Mouse (Mus musculus) kidney, adult 2 months (tissue): ENCODE measurements around the gene Washc1. TPM values are rescaled to one million over a fixed set of nuclear protein-coding genes. Genes with fewer than 3 reads are reported as not detected.
A peak's percentile ranks its signal among the peaks of the same experiment; 100 is the strongest.

ENCODE experiments used
- DNase-seq: peaks from one replicate; pipeline ENCODE4 v3.0.0; 2021
- H3K27ac ChIP-seq: fragments of 200-500 bp; 2 replicates; pipeline ENCODE4 v1.5.1; 2012; ENCODE audit warnings: low read depth, low read length, control low read depth, inconsistent platforms; ENCODE audit not compliant: insufficient read depth
- H3K27me3 ChIP-seq: fragments of 200-500 bp; replicated peaks from 2 replicates; pipeline ENCODE4 v1.6.1; 2012; ENCODE audit warnings: mild to moderate bottlenecking, moderate library complexity, low read length, inconsistent platforms; ENCODE audit not compliant: control insufficient read depth, insufficient read depth
- H3K36me3 ChIP-seq: fragments of 200-500 bp; 2 replicates; pipeline ENCODE4 v1.6.1; 2012; ENCODE audit warnings: mild to moderate bottlenecking, moderate library complexity, low read length, inconsistent platforms; ENCODE audit not compliant: control insufficient read depth, insufficient read depth
- H3K4me1 ChIP-seq: fragments of 200-500 bp; 2 replicates; pipeline ENCODE4 v1.6.1; 2011; ENCODE audit warnings: low read length; ENCODE audit not compliant: control insufficient read depth, insufficient read depth
- H3K4me3 ChIP-seq: fragments of 200-500 bp; 2 replicates; pipeline ENCODE4 v1.5.1; 2011; ENCODE audit warnings: mild to moderate bottlenecking, low read depth, low read length, control low read depth; ENCODE audit not compliant: insufficient read depth
- CTCF ChIP-seq: fragments of 200-500 bp; conservative IDR thresholded peaks from 2 replicates; pipeline ENCODE4 v1.5.1; 2011; ENCODE audit warnings: low read depth, mild to moderate bottlenecking, control low read depth, low read length, moderate library complexity, mixed read lengths; ENCODE audit not compliant: insufficient read depth, insufficient read length
- POLR2A ChIP-seq: fragments of 200-500 bp; IDR thresholded peaks from one replicate; pipeline ENCODE4 v1.6.1; 2011; ENCODE audit warnings: low read depth, low read length, control low read depth
- WGBS: fragments of 180-500 bp; shearing (Covaris S2); methylation state at CpG from one replicate; pipeline ENCODE4 v1.1.7; 2018; 5-methylcytosine and 5-hydroxymethylcytosine counted together
- polyA plus RNA-seq: library from polyadenylated mRNA; depleted of rRNA; stranded (reverse); fragments of >200 nt; gene quantifications from 2 replicates; pipeline ENCODE4 v1.2.3, GENCODE M21; 2012

Gene Washc1
- polyA plus RNA-seq, 1 experiment: 37.1 TPM

DNA sequence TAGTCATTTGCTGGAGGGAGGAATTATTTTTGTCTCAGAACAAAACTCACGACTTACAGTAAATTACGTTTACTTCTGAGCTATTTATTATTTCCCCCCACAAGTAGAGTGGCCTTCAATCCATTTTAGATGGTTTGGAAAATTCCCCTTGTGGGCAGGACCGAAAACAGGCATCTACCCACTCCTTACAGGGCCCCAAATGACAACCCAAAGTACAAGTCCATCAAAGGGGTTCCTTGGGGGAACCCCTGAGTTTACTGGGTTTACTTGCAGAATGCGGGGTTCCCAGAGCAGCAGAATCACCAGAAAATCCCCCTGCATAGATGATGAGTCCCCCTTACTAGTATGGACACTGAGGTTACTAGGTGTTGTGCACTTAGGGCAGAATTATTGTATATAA, 821 bp downstream of the Washc1 start:
- WGBS: 18% methylated on average over 4 of the region's 4 CpGs
- H3K36me3 ChIP-seq: no peaks in the 10 kb centered on the region
- peaks cover 2% of the 10 kb centered on the region; the same call in 1 of the 2 replicates for H3K4me1 ChIP-seq
- H3K27ac ChIP-seq: no peak overlapping the region
- H3K27me3 ChIP-seq: no peaks in the 10 kb centered on the region
- peak overlapping the region; percentile 83 for H3K4me3 ChIP-seq
- no peak for DNase-seq
- TF ChIP-seq CTCF: no peak
- no peak for TF ChIP-seq POLR2A

GRCm38 (mm10) chr17:66118991-66119390, 7.6 kb downstream of the Washc1 start:
- Histone ChIP-seq H3K4me3 (no peak overlapping the region), H3K27me3 (no peaks in the 10 kb centered on the region), H3K27ac (no peak overlapping the region), H3K36me3 (peaks cover 5% of the 10 kb centered on the region; the same call in 1 of the 2 replicates), H3K4me1 (no peaks in the 10 kb centered on the region; the same call in 1 of the 2 replicates)
- TF ChIP-seq CTCF (no peak), POLR2A (no peak)
- WGBS: 82% methylated on average over 8 of the region's 8 CpGs
- DNase-seq: no peak

GRCm38 (mm10) chr17:66120701-66121100, 9.4 kb downstream of the Washc1 start:
- H3K27me3 ChIP-seq: no peaks in the 10 kb centered on the region
- H3K27ac ChIP-seq: no peak overlapping the region
- H3K36me3 ChIP-seq: peaks cover 5% of the 10 kb centered on the region; the same call in 1 of the 2 replicates
- no peak overlapping the region for H3K4me3 ChIP-seq
- no peaks in the 10 kb centered on the region; the same call in 1 of the 2 replicates for H3K4me1 ChIP-seq
- DNase-seq: no peak
- 81% methylated on average over 1 of the region's 1 CpGs for WGBS
- no peak for TF ChIP-seq POLR2A
- TF ChIP-seq CTCF: no peak

DNA sequence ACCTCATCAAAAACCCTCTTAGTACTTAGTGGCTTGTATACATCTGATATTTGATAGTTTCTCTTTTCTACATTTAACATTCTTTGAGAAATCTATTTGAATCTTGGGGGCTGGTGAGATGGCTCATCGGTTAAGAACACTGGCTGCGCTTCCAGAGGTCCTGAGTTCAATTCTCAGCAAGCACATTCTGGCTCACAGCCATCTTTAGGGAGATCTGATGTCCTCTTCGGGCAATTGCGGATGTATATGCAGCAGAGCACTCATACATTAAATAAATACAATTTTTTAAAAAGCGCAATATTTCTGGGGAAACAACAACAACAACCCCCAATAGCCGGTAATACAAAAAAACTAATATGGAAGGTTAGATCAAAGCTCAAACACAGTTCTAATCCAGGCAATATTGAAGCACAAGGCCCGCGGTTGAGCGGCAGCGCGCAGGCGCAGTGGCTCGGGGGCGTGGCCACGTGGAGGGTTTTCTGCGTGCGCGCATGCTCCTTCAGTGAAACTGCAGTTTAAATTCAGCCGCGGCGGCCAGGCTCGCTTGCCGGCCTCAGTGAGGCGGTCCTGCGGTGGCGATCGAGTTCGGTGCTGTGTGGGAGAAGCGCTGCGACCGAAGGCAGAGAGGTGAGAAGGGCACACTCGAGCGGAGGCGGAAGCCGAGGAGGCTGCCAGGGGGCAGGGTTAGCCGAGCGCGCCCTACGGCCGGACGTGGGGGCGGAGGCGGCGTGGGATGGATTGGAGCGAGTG, 11.9 kb downstream of the Washc1 start, which contains the start of gene Ddx11:
Gene Ddx11, plus strand, starts transcription at position 455 of the 750 bp plus-strand sequence.
- peak within 1 kb of the TSS; percentile 88 for H3K4me3 ChIP-seq
- H3K36me3 ChIP-seq: no peaks in the 10 kb centered on the region
- no peak for TF ChIP-seq CTCF
- TF ChIP-seq POLR2A: no peak
- H3K27me3 ChIP-seq: no peaks in the 10 kb centered on the region
- DNase-seq: peak; percentile 94
- 4% methylated on average over 45 of the region's 45 CpGs for WGBS
- peak within 1 kb of the TSS; percentile 60; the same call in 1 of the 2 replicates for H3K27ac ChIP-seq
- H3K4me1 ChIP-seq: no peaks in the 10 kb centered on the region; the same call in 1 of the 2 replicates

- TF ChIP-seq CTCF: no peak
- TF ChIP-seq POLR2A: no peak
- H3K27me3 ChIP-seq: no peaks in the 10 kb centered on the region
- DNase-seq: no peak
- 4% methylated on average over 20 of the region's 20 CpGs for WGBS
- no peaks in the 10 kb centered on the region for H3K36me3 ChIP-seq
- H3K4me1 ChIP-seq: no peaks in the 10 kb centered on the region; the same call in 1 of the 2 replicates
- H3K27ac ChIP-seq: no peak overlapping the region
- H3K4me3 ChIP-seq: peak overlapping the region; percentile 88
These were observed 12.7 kb downstream of the Washc1 start for GRCm38 (mm10) chr17:66123816-66124610.

DNA sequence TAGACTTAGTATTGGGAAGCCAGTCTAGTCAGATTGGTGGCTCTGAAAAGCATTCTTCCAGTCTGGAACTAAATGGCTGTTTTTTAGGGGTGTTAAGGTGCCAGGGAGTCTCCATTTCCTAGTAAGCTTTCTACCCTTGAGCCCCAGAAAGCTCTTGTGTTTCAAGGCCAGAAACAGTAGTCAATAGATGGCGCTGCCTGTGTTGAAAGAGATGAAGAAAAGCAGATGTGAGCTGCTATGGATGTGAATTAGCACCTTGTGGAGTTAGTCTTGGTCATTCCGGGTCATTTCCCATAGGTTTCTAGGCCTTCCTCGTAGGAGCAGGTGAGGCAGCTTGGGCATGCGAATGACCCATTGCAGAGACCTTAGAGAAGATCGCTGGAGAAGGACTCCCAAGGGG, 13.9 kb downstream of the Washc1 start:
- TF ChIP-seq POLR2A: no peak
- TF ChIP-seq CTCF: no peak
- H3K4me3 ChIP-seq: no peak overlapping the region
- no peaks in the 10 kb centered on the region for H3K36me3 ChIP-seq
- no peaks in the 10 kb centered on the region; the same call in 1 of the 2 replicates for H3K4me1 ChIP-seq
- no peak overlapping the region for H3K27ac ChIP-seq
- no peaks in the 10 kb centered on the region for H3K27me3 ChIP-seq
- DNase-seq: no peak
- WGBS: 83% methylated on average over 5 of the region's 5 CpGs

- DNase-seq: no peak
- WGBS: 94% methylated on average over 9 of the region's 9 CpGs
- H3K27ac ChIP-seq: no peak overlapping the region
- no peaks in the 10 kb centered on the region for H3K27me3 ChIP-seq
- H3K36me3 ChIP-seq: no peaks in the 10 kb centered on the region; the same call in 1 of the 2 replicates
- TF ChIP-seq CTCF (no peak), POLR2A (no peak)
- H3K4me3 ChIP-seq: no peak overlapping the region
- H3K4me1 ChIP-seq: no peaks in the 10 kb centered on the region
These were observed 19.0 kb downstream of the Washc1 start for GRCm38 (mm10) chr17:66130371-66130770.
